Mouse (Mus musculus) CH12.LX (cell line): Measurements from ENCODE around the gene Hipk2. TPM values are rescaled to one million over a fixed set of nuclear protein-coding genes. Genes with fewer than 3 reads are reported as not detected.
A peak's percentile ranks its signal among the peaks of the same experiment; 100 is the strongest.

Experiments used
- DNase-seq: peaks from one replicate; pipeline ENCODE4 v3.0.0-alpha.2; 2013; ENCODE audit errors: extremely low read depth
- H3K27ac ChIP-seq: 2 replicates; pipeline ENCODE4 v1.5.1; 2012; ENCODE audit warnings: low read depth, mild to moderate bottlenecking, control low read depth, moderate library complexity; ENCODE audit not compliant: insufficient read depth
- H3K27me3 ChIP-seq: replicated peaks from 2 replicates; pipeline ENCODE3; 2012; ENCODE audit warnings: inconsistent platforms
- H3K36me3 ChIP-seq, 2 experiments: replicated peaks in 1 of 2; 2 replicates each; pipeline versions ENCODE3 to v1.6.1; 2012; ENCODE audit warnings: inconsistent platforms in 1 of 2, low read length in 1 of 2, mild to moderate bottlenecking in 1 of 2, mixed read lengths in 1 of 2, moderate library complexity in 1 of 2; ENCODE audit not compliant: control insufficient read depth in 1 of 2, insufficient read depth in 1 of 2
- H3K4me1 ChIP-seq, 2 experiments: 2 replicates each; pipeline ENCODE4 v1.6.1; 2012; ENCODE audit warnings: inconsistent platforms in 1 of 2, moderate library complexity in 1 of 2; ENCODE audit not compliant: insufficient read depth in 2 of 2, control insufficient read depth in 1 of 2
- H3K4me2 ChIP-seq: 2 replicates; pipeline ENCODE4 v1.6.1; 2012; ENCODE audit warnings: low read depth, mild to moderate bottlenecking, control low read depth; ENCODE audit not compliant: poor library complexity, insufficient read depth, severe bottlenecking
- H3K4me3 ChIP-seq, 3 experiments: fragments of 150-350 bp in 1 of 3; sonication (generic) in 1 of 3; replicated peaks in 1 of 3; 2 replicates each; pipeline versions ENCODE3 to v1.5.1; 2011 to 2012; ENCODE audit warnings: low read depth in 2 of 3, low read length in 2 of 3, mild to moderate bottlenecking in 2 of 3, moderate library complexity in 2 of 3, control low read depth in 1 of 3, improper control_type of control experiment in 1 of 3, inconsistent platforms in 1 of 3, mixed read lengths in 1 of 3; ENCODE audit not compliant: poor library complexity in 1 of 3
- H3K79me2 ChIP-seq: replicated peaks from 2 replicates; pipeline ENCODE4 v1.6.1; 2012; ENCODE audit warnings: mild to moderate bottlenecking, moderate library complexity; ENCODE audit not compliant: control insufficient read depth, poor library complexity, insufficient read depth, severe bottlenecking; ENCODE audit errors: extremely low read depth
- H3K9ac ChIP-seq: 2 replicates; pipeline ENCODE4 v1.6.1; 2012; ENCODE audit warnings: low read depth, mild to moderate bottlenecking, control low read depth, moderate library complexity; ENCODE audit not compliant: insufficient read depth
- H3K9me3 ChIP-seq: replicated peaks from 2 replicates; pipeline ENCODE3; 2012; ENCODE audit warnings: low read length, inconsistent platforms, mixed read lengths
- CTCF ChIP-seq, 2 experiments: IDR thresholded peaks in 1 of 2; conservative IDR thresholded peaks in 1 of 2; 2 replicates each; pipeline ENCODE4 v1.5.1; 2011 to 2012; ENCODE audit warnings: low read depth in 2 of 2, low read length in 2 of 2, improper control_type of control experiment in 1 of 2, inconsistent platforms in 1 of 2, mild to moderate bottlenecking in 1 of 2, moderate library complexity in 1 of 2
- E2F4 ChIP-seq: IDR thresholded peaks from 2 replicates; pipeline ENCODE4 v1.6.1; 2011; ENCODE audit warnings: low read depth, low read length, improper control_type of control experiment; ENCODE audit not compliant: insufficient replicate concordance
- ELF1 ChIP-seq: IDR thresholded peaks from 2 replicates; pipeline ENCODE4 v1.6.1; 2014; ENCODE audit warnings: low read depth, mild to moderate bottlenecking, inconsistent platforms, low read length, improper control_type of control experiment
- ETS1 ChIP-seq: conservative IDR thresholded peaks from 2 replicates; pipeline ENCODE4 v1.6.1; 2012; ENCODE audit warnings: low read depth, mild to moderate bottlenecking, inconsistent platforms, low read length, improper control_type of control experiment, moderate library complexity
- JUN ChIP-seq: IDR thresholded peaks from 2 replicates; pipeline ENCODE4 v1.6.1; 2011; ENCODE audit warnings: low read depth, mild to moderate bottlenecking, low read length, improper control_type of control experiment, moderate library complexity; ENCODE audit not compliant: insufficient read depth
- KAT2A ChIP-seq: IDR thresholded peaks from 2 replicates; pipeline ENCODE4 v1.6.1; 2012; ENCODE audit warnings: low read length, improper control_type of control experiment, inconsistent platforms; ENCODE audit not compliant: insufficient replicate concordance
- MEF2A ChIP-seq: IDR thresholded peaks from 2 replicates; pipeline ENCODE4 v1.6.1; 2014; ENCODE audit warnings: low read depth, mild to moderate bottlenecking, inconsistent platforms, low read length, improper control_type of control experiment, borderline replicate concordance
- MXI1 ChIP-seq: IDR thresholded peaks from 2 replicates; pipeline ENCODE4 v1.6.1; 2011; ENCODE audit warnings: mild to moderate bottlenecking, low read depth, low read length, improper control_type of control experiment
- MYC ChIP-seq: IDR thresholded peaks from 2 replicates; pipeline ENCODE4 v1.6.1; 2011; ENCODE audit warnings: low read depth, mild to moderate bottlenecking, improper control_type of control experiment, low read length
- POLR2A ChIP-seq: IDR thresholded peaks from 2 replicates; pipeline ENCODE4 v1.6.1; 2011; ENCODE audit warnings: low read depth, mild to moderate bottlenecking, improper control_type of control experiment, low read length
- RAD21 ChIP-seq: IDR thresholded peaks from 2 replicates; pipeline ENCODE4 v1.6.1; 2011; ENCODE audit warnings: low read depth, mild to moderate bottlenecking, low read length, improper control_type of control experiment, moderate library complexity
- RCOR1 ChIP-seq: conservative IDR thresholded peaks from 2 replicates; pipeline ENCODE4 v1.6.1; 2012; ENCODE audit warnings: low read depth, mild to moderate bottlenecking, inconsistent platforms, low read length, improper control_type of control experiment
- SIN3A ChIP-seq: IDR thresholded peaks from 2 replicates; pipeline ENCODE4 v1.6.1; 2012; ENCODE audit warnings: low read length, improper control_type of control experiment, inconsistent platforms
- TBP ChIP-seq: conservative IDR thresholded peaks from 2 replicates; pipeline ENCODE4 v1.6.1; 2011; ENCODE audit warnings: low read depth, low read length, improper control_type of control experiment
- USF2 ChIP-seq: conservative IDR thresholded peaks from 2 replicates; pipeline ENCODE4 v1.6.1; 2011; ENCODE audit warnings: low read depth, low read length, improper control_type of control experiment
- ZC3H11A ChIP-seq: IDR thresholded peaks from 2 replicates; pipeline ENCODE4 v1.6.1; 2012; ENCODE audit warnings: low read depth, mild to moderate bottlenecking, inconsistent platforms, low read length, improper control_type of control experiment
- ZNF384 ChIP-seq: IDR thresholded peaks from 2 replicates; pipeline ENCODE4 v1.6.1; 2012; ENCODE audit warnings: low read depth, low read length, improper control_type of control experiment, inconsistent platforms
- dilution Hi-C: fragments of 300-500 bp; cut with MboI; formaldehyde crosslinking; loops from 2 replicates; pipeline ENCODE4 v1.14.3; 2020; ENCODE audit warnings: low sequenced_read_pairs; ENCODE audit not compliant: extremely low pct_unique_long_range_greater_than_20kb, extremely low pct_ligation_motif_present
- in situ Hi-C: fragments of 300-500 bp; cut with MboI; formaldehyde crosslinking; loops from 3 replicates; pipeline ENCODE4 v1.14.3; 2019; ENCODE audit warnings: low sequenced_read_pairs, low pct_ligation_motif_present, low pct_unique_long_range_greater_than_20kb, mixed read lengths
- polyA plus RNA-seq: library from polyadenylated mRNA; unstranded; fragments of >175 nt; gene quantifications from 2 replicates; pipeline ENCODE4 v1.2.1, GENCODE M21; 2012; ENCODE audit warnings: low read depth; ENCODE audit not compliant: insufficient read length
- total RNA-seq, 2 experiments: library from RNA; depleted of rRNA; stranded (reverse); fragments of 300-350 nt in 1 of 2; fragments of >200 nt in 1 of 2; gene quantifications; 2 replicates each; pipeline ENCODE4 v1.2.3; 2012 to 2014

Gene Hipk2
- total and polyA plus RNA-seq, 3 experiments: 1.6 to 5.3 (median 2.6) TPM

DNA sequence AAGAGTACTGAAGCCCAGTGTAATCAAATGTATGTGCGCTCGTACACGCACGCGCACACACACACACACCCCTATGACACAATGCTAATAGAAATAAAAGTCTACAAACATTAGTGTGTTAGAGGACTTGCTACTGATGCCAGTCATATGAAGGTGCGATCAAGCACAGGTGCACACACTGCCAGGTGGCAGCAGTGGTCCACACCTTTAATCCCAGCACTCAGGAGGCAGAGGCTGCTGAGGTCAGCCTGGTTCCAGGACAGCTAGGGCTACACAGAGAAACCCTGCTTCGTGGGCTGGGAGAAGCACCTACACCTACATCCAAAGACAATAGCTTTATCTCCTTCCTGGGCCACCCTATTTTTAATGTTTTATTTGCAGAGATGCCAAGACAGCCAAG, 96.6 kb downstream of the Hipk2 start:
- Histone ChIP-seq H3K4me3 (no peak overlapping the region), H3K27ac (no peak overlapping the region), H3K4me2 (no peak overlapping the region), H3K9me3 (no peaks in the 10 kb centered on the region), H3K4me1 (peaks cover 0 to 6% of the 10 kb centered on the region in 2 experiments; a peak in 2 of 4 replicates), H3K36me3 (no peaks in the 10 kb centered on the region), H3K9ac (no peak overlapping the region), H3K79me2 (no peaks in the 10 kb centered on the region)
- in situ Hi-C loops: no loop called here
- no peak for DNase-seq
- dilution Hi-C loops: no loop called here
- TF ChIP-seq CTCF (conservative IDR thresholded peaks at IDR 0.05 in 1 of 2, IDR thresholded peaks at IDR 0.05 in 1 of 2; ENCODE audit: low read depth in 2 of 2, low read length in 2 of 2) (0 out of 4 replicates have a peak, but pooled peaks of 1 of the 2 experiments have one; percentile 3), TBP (no peak), RCOR1 (no peak), RAD21 (no peak; the same call in 1 of the 2 replicates), KAT2A (no peak), E2F4 (no peak), ZC3H11A (no peak)
- TF ChIP-seq, all 38 proteins: peak for 1
- H3K27me3 ChIP-seq: no peaks in the 10 kb centered on the region

GRCm38 (mm10) chr6:38778887-38779286, 97.1 kb downstream of the Hipk2 start:
- H3K27ac ChIP-seq: no peak overlapping the region
- no peaks in the 10 kb centered on the region for H3K79me2 ChIP-seq
- H3K4me2 ChIP-seq: no peak overlapping the region
- peaks cover 0 to under 1% of the 10 kb centered on the region in 2 experiments; a peak in 2 of 4 replicates for H3K4me1 ChIP-seq
- H3K9me3 ChIP-seq: no peaks in the 10 kb centered on the region
- in situ Hi-C loops: no loop called here
- dilution Hi-C loops: no loop called here
- no peak for TF ChIP-seq MEF2A
- TF ChIP-seq USF2: no peak
- no peak for TF ChIP-seq SIN3A
- no peak for TF ChIP-seq RAD21
- no peak for TF ChIP-seq ELF1
- TF ChIP-seq POLR2A: no peak
- TF ChIP-seq ETS1: no peak
- no peak for TF ChIP-seq RCOR1
- no peak for TF ChIP-seq JUN
- no peak for TF ChIP-seq MYC
- no peak for TF ChIP-seq ZNF384
- no peak for TF ChIP-seq MXI1
- TF ChIP-seq KAT2A: no peak
- no peaks in the 10 kb centered on the region for H3K36me3 ChIP-seq
- no peak overlapping the region for H3K9ac ChIP-seq
- no peaks in the 10 kb centered on the region for H3K27me3 ChIP-seq
- no peak overlapping the region for H3K4me3 ChIP-seq
- no peak for DNase-seq
